Mouse (Mus musculus): ENCODE data around the gene Dlat. TPM values are rescaled to one million over a fixed set of nuclear protein-coding genes. Genes with fewer than 3 reads are reported as not detected.
A peak's percentile ranks its signal among the peaks of the same experiment; 100 is the strongest.

Gene Dlat
- 42.4 and 42.5 TPM in 2 replicates for polyA plus RNA-seq (2015; fragmentation: Nextera tagmentation; extraction: Ambion mirVana)

DNA sequence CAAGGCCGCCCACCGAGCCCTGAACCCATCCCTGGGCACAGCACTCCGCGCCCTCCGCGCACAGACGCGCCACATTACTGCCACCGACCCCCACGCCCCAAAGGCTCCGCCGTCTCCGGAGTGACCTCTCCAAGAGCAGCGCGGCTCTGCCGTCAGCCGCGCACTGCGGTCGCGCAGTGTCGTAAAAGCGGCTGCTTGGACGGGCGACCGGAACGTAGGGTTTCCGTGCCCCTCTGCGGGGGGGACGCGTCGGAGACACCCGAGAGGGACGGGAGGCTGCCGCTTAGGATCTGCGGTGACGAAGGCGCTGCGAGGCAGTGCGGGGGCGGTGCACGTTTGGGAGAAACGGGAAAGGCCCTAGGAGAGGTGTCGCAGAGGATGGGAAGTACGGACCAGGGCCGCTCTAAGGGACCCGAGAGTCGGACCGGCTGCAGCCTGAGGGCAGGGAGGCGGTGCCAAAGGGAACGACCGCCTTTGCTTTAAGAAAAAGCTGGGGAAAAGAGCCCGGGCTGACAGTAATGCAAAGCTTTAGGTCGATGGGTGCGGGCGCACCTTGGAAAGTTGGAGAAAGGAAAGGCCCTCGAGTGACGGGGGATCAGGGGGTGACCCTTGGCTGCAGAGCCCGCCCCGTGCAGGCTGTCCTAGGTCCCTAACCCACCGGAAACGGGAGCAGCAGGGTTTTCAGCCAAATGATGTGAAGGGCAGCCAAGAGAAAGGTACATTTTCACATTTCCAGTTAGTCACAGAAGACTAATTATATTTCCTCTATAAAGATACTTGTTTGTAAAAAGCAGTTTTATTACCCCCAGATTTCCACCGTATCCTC lies at the start of gene Dlat:
TSS of gene Dlat (minus strand) at position 389 of the 826 bp plus-strand sequence.
- Histone ChIP-seq H3K4me3 (peak within 1 kb of the TSS; percentile 69), H3K27me3 (no peaks in the 10 kb centered on the region), H3K4me1 (peaks cover 13% of the 10 kb centered on the region), H3K4me2 (peak within 1 kb of the TSS; percentile 67), H3K9me3 (no peaks in the 10 kb centered on the region), H3K27ac (peak within 1 kb of the TSS; percentile 83), H3K36me3 (peaks cover 7% of the 10 kb centered on the region), H3K9ac (peak within 1 kb of the TSS; percentile 72)
- peak; percentile 93 for ATAC-seq (ENCODE audit: borderline replicate concordance, extremely low read depth, low FRiP score, low TSS enrichment)
- 1% methylated on average over 63 of the region's 63 CpGs for WGBS

DNA sequence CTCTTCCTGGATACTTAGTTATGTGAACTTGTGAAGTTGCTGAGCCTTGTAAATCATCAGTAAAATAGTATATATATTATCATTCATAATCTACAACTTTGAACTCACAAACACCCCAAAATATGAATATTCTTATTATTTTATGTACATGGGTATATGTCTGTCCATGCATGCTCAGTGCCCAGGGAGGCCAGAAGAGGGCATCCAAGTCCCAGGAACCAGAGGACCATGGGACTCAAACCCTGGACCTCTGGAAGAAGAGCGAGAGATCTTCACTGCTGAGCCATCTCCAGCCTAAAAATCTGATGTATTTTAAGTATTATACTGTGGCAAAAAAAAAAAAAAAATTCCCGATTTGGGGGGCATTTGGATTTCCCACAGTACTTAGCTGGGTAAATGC lies 49.5 kb upstream of the Dlat start:
- 22% methylated on average over 2 of the region's 2 CpGs for WGBS
- no peaks in the 10 kb centered on the region for H3K9me3 ChIP-seq
- H3K27ac ChIP-seq: no peak overlapping the region
- H3K4me1 ChIP-seq: no peaks in the 10 kb centered on the region
- no peaks in the 10 kb centered on the region for H3K36me3 ChIP-seq
- no peak overlapping the region for H3K4me2 ChIP-seq
- H3K27me3 ChIP-seq: no peaks in the 10 kb centered on the region
- no peak overlapping the region for H3K9ac ChIP-seq
- ATAC-seq (ENCODE audit: borderline replicate concordance, extremely low read depth, low FRiP score, low TSS enrichment): no peak
- H3K4me3 ChIP-seq: no peak overlapping the region

DNA sequence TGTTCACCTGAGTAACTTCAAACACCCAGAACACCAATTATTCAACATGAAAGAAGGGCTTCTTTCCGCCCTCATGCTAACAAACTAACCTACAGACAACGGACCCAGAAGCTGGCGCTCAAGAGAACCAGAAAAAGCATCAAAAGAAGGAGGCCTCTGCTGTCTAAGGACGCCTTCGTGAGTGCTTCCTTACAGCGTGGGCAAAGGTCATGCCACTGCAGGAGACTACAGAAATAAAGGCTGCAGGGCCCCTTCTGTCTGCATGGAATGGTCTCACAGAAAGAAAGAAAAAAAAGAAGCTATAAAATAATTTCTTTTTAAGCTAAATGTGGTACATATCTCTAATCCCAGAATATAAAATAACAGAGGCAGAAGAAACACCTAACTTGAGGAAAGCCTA lies 45.3 kb upstream of the Dlat start:
- 52% methylated on average over 6 of the region's 6 CpGs for WGBS
- Histone ChIP-seq H3K36me3 (no peaks in the 10 kb centered on the region), H3K4me2 (no peak overlapping the region), H3K9ac (no peak overlapping the region), H3K4me1 (peaks cover 5% of the 10 kb centered on the region), H3K27ac (no peak overlapping the region), H3K9me3 (no peaks in the 10 kb centered on the region), H3K4me3 (no peak overlapping the region), H3K27me3 (peaks cover 8% of the 10 kb centered on the region; the same call in 1 of the 2 replicates)
- ATAC-seq (ENCODE audit: borderline replicate concordance, extremely low read depth, low FRiP score, low TSS enrichment): no peak

DNA sequence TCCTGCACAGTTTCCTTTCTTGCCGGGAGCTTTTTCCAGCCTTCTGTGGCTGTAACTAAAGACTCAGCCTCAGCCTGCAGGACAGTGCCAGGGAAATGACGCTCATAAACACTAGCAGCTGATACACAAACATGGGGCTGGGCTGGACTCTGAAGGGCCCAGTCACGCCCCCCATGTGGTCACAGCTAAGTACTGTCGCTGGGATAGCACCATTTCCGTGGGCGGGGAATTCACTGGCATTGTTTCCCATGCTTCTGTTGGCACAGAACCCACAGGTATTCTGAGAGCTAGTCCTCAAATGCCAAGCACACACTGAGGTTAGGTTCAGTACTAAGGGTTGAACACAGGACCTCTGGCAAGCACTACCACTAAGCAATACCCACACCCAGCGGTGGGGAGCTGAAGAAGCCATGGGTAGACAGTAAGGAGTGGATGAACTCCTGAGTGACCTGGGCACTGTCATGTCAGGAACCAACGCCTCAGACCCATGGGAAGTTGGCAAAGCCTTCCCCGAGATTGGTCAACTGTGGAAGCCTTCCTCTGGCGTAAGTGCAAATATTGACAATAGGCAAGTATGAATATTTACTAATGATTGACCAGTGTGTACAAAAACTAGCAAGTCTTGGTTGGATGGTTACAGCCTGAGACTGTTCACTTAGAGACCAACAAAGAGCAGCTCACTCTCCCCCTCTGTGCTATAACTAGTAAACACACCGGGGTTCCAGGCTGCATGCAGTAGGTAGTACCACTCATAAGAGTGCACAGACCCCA lies 41.5 kb upstream of the Dlat start:
- H3K36me3 ChIP-seq: no peaks in the 10 kb centered on the region
- WGBS: 45% methylated on average over 11 of the region's 11 CpGs
- ATAC-seq (ENCODE audit: borderline replicate concordance, extremely low read depth, low FRiP score, low TSS enrichment): peak; percentile 56; the same call in 1 of the 2 replicates
- H3K27me3 ChIP-seq: peaks cover 36% of the 10 kb centered on the region
- H3K9ac ChIP-seq: no peak overlapping the region
- peak overlapping the region; percentile 26; the same call in 1 of the 2 replicates for H3K4me2 ChIP-seq
- no peaks in the 10 kb centered on the region for H3K9me3 ChIP-seq
- peak overlapping the region; percentile 44; the same call in 1 of the 2 replicates for H3K27ac ChIP-seq
- peaks cover 24% of the 10 kb centered on the region for H3K4me1 ChIP-seq
- no peak overlapping the region for H3K4me3 ChIP-seq

DNA sequence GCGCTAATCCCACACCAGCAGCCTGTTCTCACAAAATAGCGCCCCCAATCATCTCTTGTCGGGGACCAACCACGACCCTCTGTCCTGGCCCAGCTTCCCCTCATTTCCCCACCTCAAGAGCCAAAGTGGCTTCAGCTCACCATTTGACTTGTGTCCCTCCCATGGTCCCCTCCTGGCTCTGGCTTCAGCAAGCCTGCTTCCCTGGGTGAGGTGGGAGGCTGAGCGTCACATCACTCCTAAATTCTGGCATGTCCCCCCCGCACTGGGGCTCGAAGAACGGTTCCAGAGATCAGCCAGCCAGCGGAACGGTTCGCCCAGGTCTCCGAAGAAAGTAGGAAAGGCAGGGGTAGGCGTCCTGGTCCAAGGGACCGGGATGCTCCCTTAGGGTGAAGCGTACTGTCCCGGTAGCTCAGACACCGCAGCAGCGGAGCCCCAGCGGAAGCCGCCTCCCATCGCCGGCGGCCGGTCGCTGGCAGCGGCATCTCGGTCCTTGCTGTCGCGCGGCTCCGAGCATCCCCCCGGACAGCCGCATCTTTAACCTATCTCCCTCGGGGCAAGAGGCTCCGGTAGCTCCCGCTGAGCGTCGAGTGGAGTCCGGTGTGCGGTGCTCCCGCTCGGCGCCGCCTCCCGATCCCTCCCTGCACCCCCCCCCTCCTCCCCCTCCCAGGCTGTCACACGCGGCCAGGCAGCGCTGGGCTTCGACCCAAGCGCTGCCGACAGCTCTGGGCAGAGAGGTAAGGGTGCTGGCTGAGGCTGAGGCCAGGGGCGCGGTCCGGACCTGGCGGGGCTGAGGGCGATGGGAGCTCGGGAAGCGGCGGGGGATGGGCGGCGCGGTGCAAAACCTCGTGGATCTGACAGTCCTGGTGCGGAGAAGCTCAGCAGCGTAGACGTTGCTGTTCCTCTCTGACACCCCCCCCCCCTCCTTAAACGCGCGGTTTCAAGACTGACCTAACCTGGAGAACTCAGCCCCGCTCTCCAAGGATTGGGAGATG lies 39.1 kb upstream of the Dlat start:
- peaks cover 24% of the 10 kb centered on the region for H3K4me1 ChIP-seq
- H3K36me3 ChIP-seq: no peaks in the 10 kb centered on the region
- ATAC-seq (ENCODE audit: borderline replicate concordance, extremely low read depth, low FRiP score, low TSS enrichment): peak; percentile 58
- H3K9me3 ChIP-seq: no peaks in the 10 kb centered on the region
- H3K4me2 ChIP-seq: peak overlapping the region; percentile 99
- H3K4me3 ChIP-seq: peak overlapping the region; percentile 49
- H3K9ac ChIP-seq: peak overlapping the region; percentile 44
- H3K27ac ChIP-seq: no peak overlapping the region
- WGBS: under 1% methylated on average over 70 of the region's 70 CpGs
- H3K27me3 ChIP-seq: peaks cover 36% of the 10 kb centered on the region

DNA sequence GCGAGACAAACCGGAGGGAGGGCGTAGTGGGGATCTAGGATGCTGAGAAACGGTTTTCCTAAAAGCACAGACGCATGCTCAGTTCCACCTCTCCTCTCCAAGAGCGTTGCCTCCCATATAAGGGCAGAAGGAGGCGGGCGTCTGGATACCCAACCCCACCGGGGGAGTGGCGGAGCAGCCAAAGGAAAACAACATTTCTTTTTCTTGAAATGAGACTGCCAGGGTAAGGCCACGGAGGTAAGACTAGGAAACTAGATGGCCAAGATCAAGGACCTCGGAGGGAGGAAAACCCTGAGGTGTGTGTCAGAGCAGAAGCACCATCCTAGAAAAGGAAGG lies 38.1 kb upstream of the Dlat start:
- Histone ChIP-seq H3K27me3 (peaks cover 36% of the 10 kb centered on the region), H3K36me3 (no peaks in the 10 kb centered on the region), H3K4me3 (peak overlapping the region; percentile 49), H3K4me2 (peak overlapping the region; percentile 99), H3K27ac (no peak overlapping the region), H3K9me3 (no peaks in the 10 kb centered on the region), H3K9ac (no peak overlapping the region), H3K4me1 (peaks cover 29% of the 10 kb centered on the region)
- ATAC-seq (ENCODE audit: borderline replicate concordance, extremely low read depth, low FRiP score, low TSS enrichment): 0 out of 2 replicates have a peak, but pooled peaks have one; percentile 28
- 3% methylated on average over 12 of the region's 12 CpGs for WGBS

DNA sequence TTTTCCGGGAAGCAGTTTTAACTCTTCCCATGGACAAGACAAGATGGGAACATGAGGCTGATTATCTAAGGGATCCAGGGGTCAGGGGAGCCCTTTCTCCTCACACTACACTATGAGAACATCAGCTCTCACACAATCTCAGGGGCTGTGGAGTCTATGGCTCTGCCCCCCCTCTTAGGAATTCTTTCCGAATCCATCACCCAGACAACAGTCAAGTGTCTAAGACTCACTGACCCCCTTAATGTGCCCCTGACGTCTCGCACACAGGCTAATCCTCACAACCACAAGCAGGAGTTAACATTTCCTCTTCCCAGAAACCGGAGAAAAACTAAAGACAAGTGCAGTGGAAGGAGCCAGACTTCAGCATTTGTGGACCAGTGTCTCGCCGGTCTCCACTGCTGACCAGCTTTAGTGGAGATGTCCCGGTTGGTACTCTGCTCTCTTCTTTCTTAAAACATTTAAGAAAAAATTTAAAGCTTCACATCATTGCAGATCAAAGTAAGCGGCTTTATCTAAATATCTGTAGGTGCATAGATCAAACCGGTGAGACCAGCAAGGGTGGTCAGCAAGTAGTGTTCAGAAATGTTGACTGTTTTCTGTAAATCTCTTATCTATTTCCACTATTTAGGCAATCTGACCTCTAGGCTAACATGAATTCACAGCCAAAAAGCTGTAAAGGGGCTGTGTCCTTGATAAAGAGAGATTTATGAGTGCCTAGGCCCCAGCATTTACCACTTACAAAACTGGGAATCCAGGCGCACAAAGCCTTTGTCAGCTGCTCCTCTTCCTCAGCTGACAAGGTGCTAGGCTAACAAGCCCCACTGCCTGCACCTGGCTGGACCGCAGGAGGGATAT lies 37.5 kb upstream of the Dlat start:
- peak overlapping the region; percentile 99 for H3K4me2 ChIP-seq
- H3K4me1 ChIP-seq: peaks cover 31% of the 10 kb centered on the region
- no peak for ATAC-seq (ENCODE audit: borderline replicate concordance, extremely low read depth, low FRiP score, low TSS enrichment)
- H3K27me3 ChIP-seq: peaks cover 36% of the 10 kb centered on the region
- peak overlapping the region; percentile 49 for H3K4me3 ChIP-seq
- H3K9me3 ChIP-seq: no peaks in the 10 kb centered on the region
- H3K27ac ChIP-seq: no peak overlapping the region
- WGBS: 53% methylated on average over 12 of the region's 12 CpGs
- H3K9ac ChIP-seq: no peak overlapping the region
- H3K36me3 ChIP-seq: no peaks in the 10 kb centered on the region

DNA sequence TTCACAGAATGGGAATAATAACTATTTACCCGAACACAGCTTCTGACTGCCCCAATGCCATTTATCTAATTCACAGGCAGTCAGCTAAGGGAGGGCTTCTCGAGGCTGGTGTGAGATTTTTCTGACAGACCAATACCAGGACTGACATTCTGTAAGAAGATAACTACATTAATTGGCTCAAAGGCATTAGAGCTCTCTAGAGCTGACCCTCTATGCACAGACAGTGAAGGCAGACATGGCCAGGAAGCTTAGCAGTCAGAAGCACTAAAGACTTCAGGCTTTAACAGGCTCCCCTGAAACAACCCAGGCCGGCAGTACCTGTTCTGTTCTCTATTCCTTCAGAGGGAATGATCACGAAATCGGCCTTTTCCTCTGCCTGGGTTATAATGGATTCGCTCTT lies 35.6 kb upstream of the Dlat start:
- H3K9me3 ChIP-seq: no peaks in the 10 kb centered on the region
- no peak overlapping the region for H3K4me3 ChIP-seq
- no peaks in the 10 kb centered on the region for H3K36me3 ChIP-seq
- no peak overlapping the region for H3K4me2 ChIP-seq
- no peak overlapping the region for H3K27ac ChIP-seq
- H3K27me3 ChIP-seq: peaks cover 30% of the 10 kb centered on the region
- H3K9ac ChIP-seq: no peak overlapping the region
- no peak for ATAC-seq (ENCODE audit: borderline replicate concordance, extremely low read depth, low FRiP score, low TSS enrichment)
- 80% methylated on average over 6 of the region's 6 CpGs for WGBS
- H3K4me1 ChIP-seq: peaks cover 25% of the 10 kb centered on the region

DNA sequence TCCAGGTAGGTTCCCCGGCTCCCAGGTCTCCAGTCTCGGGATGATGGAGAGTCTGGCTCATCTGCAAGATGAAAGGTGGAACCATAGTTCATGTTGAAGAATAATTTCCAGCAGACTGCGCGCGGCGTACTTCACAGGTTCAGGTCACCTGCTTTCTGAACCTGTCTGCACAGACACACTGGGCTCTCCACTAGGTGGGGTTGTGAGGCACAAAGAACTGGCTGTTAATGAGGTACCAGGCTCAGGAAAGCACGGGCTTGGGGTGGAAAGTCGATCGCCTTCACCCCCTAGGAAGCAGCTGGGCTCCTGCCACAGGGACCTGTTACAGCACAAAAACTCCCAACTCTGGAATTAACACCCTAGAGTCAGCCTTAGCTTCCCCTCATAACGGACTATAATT lies 34.1 kb upstream of the Dlat start:
- Histone ChIP-seq H3K36me3 (no peaks in the 10 kb centered on the region), H3K27ac (no peak overlapping the region), H3K4me2 (no peak overlapping the region), H3K4me3 (no peak overlapping the region), H3K4me1 (peaks cover 20% of the 10 kb centered on the region), H3K27me3 (peaks cover 15% of the 10 kb centered on the region), H3K9ac (no peak overlapping the region), H3K9me3 (no peaks in the 10 kb centered on the region)
- 23% methylated on average over 10 of the region's 10 CpGs for WGBS
- ATAC-seq (ENCODE audit: borderline replicate concordance, extremely low read depth, low FRiP score, low TSS enrichment): no peak

DNA sequence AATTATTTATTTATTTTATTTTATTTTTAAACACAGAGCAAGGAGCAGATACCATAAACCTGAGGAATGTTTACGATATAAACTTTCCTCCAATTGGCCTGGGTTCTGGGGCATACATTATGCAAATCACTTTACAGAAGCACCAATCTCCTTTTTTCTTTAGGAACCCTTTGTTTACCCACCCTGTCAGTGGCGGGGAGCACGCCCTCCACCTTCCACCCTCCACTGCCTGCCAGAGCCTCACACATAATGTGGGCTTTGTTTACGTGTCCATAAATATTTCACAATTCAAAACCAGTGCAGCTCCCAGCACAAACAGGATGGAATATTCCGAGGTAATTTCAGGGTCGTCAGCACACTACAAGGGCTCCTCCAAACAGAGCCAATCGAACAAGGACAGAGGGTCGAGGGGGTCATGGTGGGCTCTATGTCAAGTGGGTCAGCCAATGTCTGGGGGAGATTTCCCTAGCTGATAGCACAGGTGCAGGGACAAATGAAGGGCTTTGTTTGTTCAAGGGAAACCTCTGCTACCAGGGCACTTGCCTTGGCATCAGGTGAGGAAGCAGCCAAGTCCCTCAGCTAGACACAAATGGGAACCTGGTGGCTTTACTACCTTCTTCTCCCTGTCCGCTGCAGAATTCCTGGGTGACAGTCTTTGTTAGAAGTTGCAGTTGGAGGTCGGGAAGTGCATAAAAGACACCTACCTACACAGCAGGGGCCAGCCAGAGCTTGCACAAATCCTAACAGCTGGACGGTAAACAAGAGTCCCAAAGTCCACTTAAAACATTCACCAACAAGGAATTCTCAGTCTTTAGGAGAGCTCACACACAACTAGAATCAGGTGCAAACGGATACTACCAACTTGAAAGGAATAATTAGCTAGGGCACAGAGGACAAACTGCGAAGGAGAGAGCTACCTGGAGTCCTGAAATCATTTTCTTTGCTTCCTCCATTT lies 33.3 kb upstream of the Dlat start:
- H3K27ac ChIP-seq: 0 out of 2 replicates have a peak overlapping the region, but pooled peaks have one; percentile 11
- no peak overlapping the region for H3K4me2 ChIP-seq
- 0 out of 2 replicates have a peak, but pooled peaks cover 10% of the 10 kb centered on the region for H3K27me3 ChIP-seq
- H3K4me3 ChIP-seq: no peak overlapping the region
- H3K36me3 ChIP-seq: no peaks in the 10 kb centered on the region
- no peaks in the 10 kb centered on the region for H3K9me3 ChIP-seq
- H3K4me1 ChIP-seq: peaks cover 14% of the 10 kb centered on the region
- no peak overlapping the region for H3K9ac ChIP-seq
- 30% methylated on average over 13 of the region's 13 CpGs for WGBS
- no peak for ATAC-seq (ENCODE audit: borderline replicate concordance, extremely low read depth, low FRiP score, low TSS enrichment)
